Mouse (Mus musculus): ENCODE measurements at regions not wholly inside any gene's neighbourhood (a gene's known extent, or its start where the extent isn't known, plus 50 kb on each side); places are given as distances from the start of the nearest gene placed in this dataset.

GRCm38 (mm10) chr12:12781526-12781925 lies 160.2 kb downstream of the Mycn start:
- H3K9me3 ChIP-seq (ENCODE audit: control insufficient read depth, low read length) = no peaks in the 10 kb centered on the region
- no peaks in the 10 kb centered on the region for H3K27me3 ChIP-seq (ENCODE audit: control insufficient read depth, insufficient read depth, low read depth, low read length)
- no peak for ATAC-seq (ENCODE audit: low read depth)
- H3K9ac ChIP-seq (ENCODE audit: low read length) = no peak overlapping the region
- 93% methylated on average over 5 of the region's 5 CpGs for WGBS
- H3K27ac ChIP-seq (ENCODE audit: low read length) = no peak overlapping the region
- no peaks in the 10 kb centered on the region for H3K36me3 ChIP-seq (ENCODE audit: control insufficient read depth, insufficient read depth, low read length)
- H3K4me3 ChIP-seq (ENCODE audit: low read length) = no peak overlapping the region
- peaks cover 2% of the 10 kb centered on the region; the same call in 1 of the 2 replicates for H3K4me1 ChIP-seq (replicated peaks; ENCODE audit: control insufficient read depth, insufficient read depth, low read length)
- no peak overlapping the region for H3K4me2 ChIP-seq (ENCODE audit: low read depth, low read length)

- Histone ChIP-seq H3K36me3 (ENCODE audit: control insufficient read depth, insufficient read depth, low read length) (no peaks in the 10 kb centered on the region), H3K4me2 (ENCODE audit: low read depth, low read length) (no peak overlapping the region), H3K9me3 (ENCODE audit: control insufficient read depth, low read length) (no peaks in the 10 kb centered on the region), H3K9ac (ENCODE audit: low read length) (no peak overlapping the region), H3K27ac (ENCODE audit: low read length) (no peak overlapping the region), H3K4me1 (replicated peaks; ENCODE audit: control insufficient read depth, insufficient read depth, low read length) (no peaks in the 10 kb centered on the region; the same call in 1 of the 2 replicates), H3K4me3 (ENCODE audit: low read length) (no peak overlapping the region), H3K27me3 (ENCODE audit: control insufficient read depth, insufficient read depth, low read depth, low read length) (no peaks in the 10 kb centered on the region)
- WGBS = 30% methylated on average over 4 of the region's 4 CpGs
- ATAC-seq (ENCODE audit: low read depth) = no peak
Observed at GRCm38 (mm10) chr12:12778563-12779256, 163.0 kb downstream of the Mycn start.

GRCm38 (mm10) chr12:12777422-12777821 lies 164.3 kb downstream of the Mycn start:
- ATAC-seq (ENCODE audit: low read depth) = no peak
- Histone ChIP-seq H3K4me3 (ENCODE audit: low read length) (no peak overlapping the region), H3K9me3 (ENCODE audit: control insufficient read depth, low read length) (no peaks in the 10 kb centered on the region), H3K4me2 (ENCODE audit: low read depth, low read length) (no peak overlapping the region), H3K9ac (ENCODE audit: low read length) (no peak overlapping the region), H3K4me1 (replicated peaks; ENCODE audit: control insufficient read depth, insufficient read depth, low read length) (no peaks in the 10 kb centered on the region; the same call in 1 of the 2 replicates), H3K36me3 (ENCODE audit: control insufficient read depth, insufficient read depth, low read length) (no peaks in the 10 kb centered on the region), H3K27me3 (ENCODE audit: control insufficient read depth, insufficient read depth, low read depth, low read length) (no peaks in the 10 kb centered on the region), H3K27ac (ENCODE audit: low read length) (no peak overlapping the region)
- 62% methylated on average over 8 of the region's 8 CpGs for WGBS

- Histone ChIP-seq H3K9ac (ENCODE audit: low read length) (no peak overlapping the region), H3K27ac (ENCODE audit: low read length) (no peak overlapping the region), H3K9me3 (ENCODE audit: control insufficient read depth, low read length) (no peaks in the 10 kb centered on the region), H3K4me2 (ENCODE audit: low read depth, low read length) (no peak overlapping the region), H3K36me3 (ENCODE audit: control insufficient read depth, insufficient read depth, low read length) (no peaks in the 10 kb centered on the region), H3K4me3 (ENCODE audit: low read length) (no peak overlapping the region), H3K4me1 (replicated peaks; ENCODE audit: control insufficient read depth, insufficient read depth, low read length) (no peaks in the 10 kb centered on the region; the same call in 1 of the 2 replicates), H3K27me3 (ENCODE audit: control insufficient read depth, insufficient read depth, low read depth, low read length) (no peaks in the 10 kb centered on the region)
- WGBS = 72% methylated on average over 6 of the region's 6 CpGs
- no peak for ATAC-seq (ENCODE audit: low read depth)
Observed at GRCm38 (mm10) chr12:12776783-12777182, 164.9 kb downstream of the Mycn start.

- Histone ChIP-seq H3K27ac (ENCODE audit: low read length) (no peak overlapping the region), H3K4me2 (ENCODE audit: low read depth, low read length) (no peak overlapping the region), H3K27me3 (ENCODE audit: control insufficient read depth, insufficient read depth, low read depth, low read length) (no peaks in the 10 kb centered on the region), H3K4me3 (ENCODE audit: low read length) (no peak overlapping the region), H3K9ac (ENCODE audit: low read length) (no peak overlapping the region), H3K9me3 (ENCODE audit: control insufficient read depth, low read length) (no peaks in the 10 kb centered on the region), H3K36me3 (ENCODE audit: control insufficient read depth, insufficient read depth, low read length) (no peaks in the 10 kb centered on the region), H3K4me1 (replicated peaks; ENCODE audit: control insufficient read depth, insufficient read depth, low read length) (0 out of 2 replicates have a peak, but pooled peaks cover 2% of the 10 kb centered on the region)
- no peak for ATAC-seq (ENCODE audit: low read depth)
- WGBS = 60% methylated on average over 4 of the region's 4 CpGs
Observed at GRCm38 (mm10) chr12:12770970-12771369, 170.7 kb downstream of the Mycn start.

- Histone ChIP-seq H3K4me2 (ENCODE audit: low read depth, low read length) (no peak overlapping the region), H3K9ac (ENCODE audit: low read length) (no peak overlapping the region), H3K27ac (ENCODE audit: low read length) (no peak overlapping the region), H3K36me3 (ENCODE audit: control insufficient read depth, insufficient read depth, low read length) (no peaks in the 10 kb centered on the region), H3K9me3 (ENCODE audit: control insufficient read depth, low read length) (no peaks in the 10 kb centered on the region), H3K4me3 (ENCODE audit: low read length) (no peak overlapping the region), H3K27me3 (ENCODE audit: control insufficient read depth, insufficient read depth, low read depth, low read length) (no peaks in the 10 kb centered on the region), H3K4me1 (replicated peaks; ENCODE audit: control insufficient read depth, insufficient read depth, low read length) (0 out of 2 replicates have a peak, but pooled peaks cover 2% of the 10 kb centered on the region)
- ATAC-seq (ENCODE audit: low read depth) = no peak
- WGBS = 53% methylated on average over 11 of the region's 11 CpGs
Observed at GRCm38 (mm10) chr12:12766510-12767304, 175.0 kb downstream of the Mycn start.

GRCm38 (mm10) chr12:12765490-12766058 lies 176.1 kb downstream of the Mycn start:
- H3K4me2 ChIP-seq (ENCODE audit: low read depth, low read length) = no peak overlapping the region
- H3K4me1 ChIP-seq (replicated peaks; ENCODE audit: control insufficient read depth, insufficient read depth, low read length) = 0 out of 2 replicates have a peak, but pooled peaks cover 2% of the 10 kb centered on the region
- no peaks in the 10 kb centered on the region for H3K27me3 ChIP-seq (ENCODE audit: control insufficient read depth, insufficient read depth, low read depth, low read length)
- no peak overlapping the region for H3K9ac ChIP-seq (ENCODE audit: low read length)
- peaks cover 1% of the 10 kb centered on the region; the same call in 1 of the 2 replicates for H3K9me3 ChIP-seq (ENCODE audit: control insufficient read depth, low read length)
- no peaks in the 10 kb centered on the region for H3K36me3 ChIP-seq (ENCODE audit: control insufficient read depth, insufficient read depth, low read length)
- H3K4me3 ChIP-seq (ENCODE audit: low read length) = no peak overlapping the region
- no peak for ATAC-seq (ENCODE audit: low read depth)
- WGBS = 45% methylated on average over 7 of the region's 7 CpGs
- no peak overlapping the region for H3K27ac ChIP-seq (ENCODE audit: low read length)

GRCm38 (mm10) chr12:12765055-12765454 lies 176.7 kb downstream of the Mycn start:
- no peaks in the 10 kb centered on the region for H3K36me3 ChIP-seq (ENCODE audit: control insufficient read depth, insufficient read depth, low read length)
- H3K27me3 ChIP-seq (ENCODE audit: control insufficient read depth, insufficient read depth, low read depth, low read length) = no peaks in the 10 kb centered on the region
- ATAC-seq (ENCODE audit: low read depth) = no peak
- 0 out of 2 replicates have a peak, but pooled peaks cover 2% of the 10 kb centered on the region for H3K4me1 ChIP-seq (replicated peaks; ENCODE audit: control insufficient read depth, insufficient read depth, low read length)
- peaks cover 4% of the 10 kb centered on the region; the same call in 1 of the 2 replicates for H3K9me3 ChIP-seq (ENCODE audit: control insufficient read depth, low read length)
- no peak overlapping the region for H3K4me3 ChIP-seq (ENCODE audit: low read length)
- H3K9ac ChIP-seq (ENCODE audit: low read length) = no peak overlapping the region
- H3K27ac ChIP-seq (ENCODE audit: low read length) = no peak overlapping the region
- no peak overlapping the region for H3K4me2 ChIP-seq (ENCODE audit: low read depth, low read length)
- WGBS = 77% methylated on average over 8 of the region's 8 CpGs

- 75% methylated on average over 4 of the region's 4 CpGs for WGBS
- H3K4me1 ChIP-seq (replicated peaks; ENCODE audit: control insufficient read depth, insufficient read depth, low read length) = 0 out of 2 replicates have a peak, but pooled peaks cover 2% of the 10 kb centered on the region
- no peak overlapping the region for H3K9ac ChIP-seq (ENCODE audit: low read length)
- H3K9me3 ChIP-seq (ENCODE audit: control insufficient read depth, low read length) = peaks cover 4% of the 10 kb centered on the region; the same call in 1 of the 2 replicates
- no peak overlapping the region for H3K4me2 ChIP-seq (ENCODE audit: low read depth, low read length)
- no peak overlapping the region for H3K4me3 ChIP-seq (ENCODE audit: low read length)
- no peaks in the 10 kb centered on the region for H3K36me3 ChIP-seq (ENCODE audit: control insufficient read depth, insufficient read depth, low read length)
- no peaks in the 10 kb centered on the region for H3K27me3 ChIP-seq (ENCODE audit: control insufficient read depth, insufficient read depth, low read depth, low read length)
- no peak for ATAC-seq (ENCODE audit: low read depth)
- no peak overlapping the region for H3K27ac ChIP-seq (ENCODE audit: low read length)
Observed at GRCm38 (mm10) chr12:12764586-12764985, 177.1 kb downstream of the Mycn start.

Measured in lung, embryonic 16.5 days (tissue).